Mouse (Mus musculus) midbrain, embryonic 14.5 days (tissue): Measurements from ENCODE around the gene Gm30191. TPM values are rescaled to one million over a fixed set of nuclear protein-coding genes. Genes with fewer than 3 reads are reported as not detected.

Source experiments
- ATAC-seq: fragments of 200-750 bp; cut with Nextera tagmentation; 2 replicates; pipeline ENCODE4 v1.8.0; 2017; ENCODE audit warnings: moderate number of reproducible peaks, moderate library complexity; ENCODE audit not compliant: low FRiP score, low TSS enrichment
- DNase-seq: peaks from one replicate; pipeline ENCODE4 v3.0.0-alpha.2; 2015
- H3K27ac ChIP-seq: fragments of 300-500 bp; sonication (generic); replicated peaks from 2 replicates; pipeline ENCODE4 v1.5.1; 2014; ENCODE audit warnings: mild to moderate bottlenecking, low read depth, low read length, moderate library complexity
- H3K27me3 ChIP-seq: fragments of 300-500 bp; sonication (generic); 2 replicates; pipeline ENCODE4 v1.6.1; 2014; ENCODE audit warnings: low read length, control low read depth, mixed read lengths; ENCODE audit not compliant: control insufficient read depth, insufficient read depth
- H3K36me3 ChIP-seq: fragments of 300-500 bp; sonication (generic); 2 replicates; pipeline ENCODE4 v1.6.1; 2014; ENCODE audit warnings: low read length, control low read depth; ENCODE audit not compliant: control insufficient read depth, insufficient read depth
- H3K4me1 ChIP-seq: fragments of 300-500 bp; sonication (generic); 2 replicates; pipeline ENCODE4 v1.6.1; 2014; ENCODE audit warnings: mild to moderate bottlenecking, antibody characterized with exemption, low read length, control low read depth; ENCODE audit not compliant: control insufficient read depth, insufficient read depth
- H3K4me2 ChIP-seq: fragments of 300-500 bp; sonication (generic); 2 replicates; pipeline ENCODE4 v1.6.1; 2014; ENCODE audit warnings: mild to moderate bottlenecking, low read length, moderate library complexity
- H3K4me3 ChIP-seq: fragments of 300-500 bp; sonication (generic); replicated peaks from 2 replicates; pipeline ENCODE4 v1.5.1; 2014; ENCODE audit warnings: low read depth, low read length
- H3K9ac ChIP-seq: fragments of 300-500 bp; sonication (generic); replicated peaks from 2 replicates; pipeline ENCODE4 v1.6.1; 2014; ENCODE audit warnings: mild to moderate bottlenecking, low read length, moderate library complexity
- H3K9me3 ChIP-seq: fragments of 300-500 bp; sonication (generic); 2 replicates; pipeline ENCODE4 v1.6.1; 2016; ENCODE audit warnings: low read length, control low read depth, mixed read lengths; ENCODE audit not compliant: control insufficient read depth
- WGBS: fragments of 180-500 bp; shearing (Covaris S2); extraction: QIAGEN DNeasy Blood & Tissue Kit; methylation state at CpG from one replicate; pipeline ENCODE4 v1.1.7; 2014; 5-methylcytosine and 5-hydroxymethylcytosine counted together
- polyA plus RNA-seq: library from polyadenylated mRNA; unstranded; fragments of >200 nt; fragmentation: Nextera tagmentation; extraction: Ambion mirVana; gene quantifications from 2 replicates; pipeline ENCODE4 v1.2.1, GENCODE M21; 2014

Gm30191 gene
- 0.49 TPM in 1 of 2 replicates, not detected in the other for polyA plus RNA-seq

GRCm38 (mm10) chr4:134246719-134247258 lies at the start of gene Gm30191:
Gm30191 (plus strand) TSS chr4:134246935.
- ATAC-seq, result no peak
- Histone ChIP-seq H3K9ac (peak within 1 kb of the TSS; percentile 47; the same call in 1 of the 2 replicates), H3K4me2 (peak within 1 kb of the TSS; percentile 94), H3K27me3 (peaks cover 36% of the 10 kb centered on the region), H3K27ac (no peak within 1 kb of the TSS), H3K4me3 (peak within 1 kb of the TSS; percentile 80), H3K4me1 (peaks cover 35% of the 10 kb centered on the region), H3K9me3 (no peaks in the 10 kb centered on the region), H3K36me3 (no peaks in the 10 kb centered on the region)
- 77% methylated on average over 7 of the region's 7 CpGs for WGBS
- no peak for DNase-seq

- H3K27ac ChIP-seq, result no peak overlapping the region
- H3K36me3 ChIP-seq, result no peaks in the 10 kb centered on the region
- H3K4me3 ChIP-seq, result no peak overlapping the region
- H3K9ac ChIP-seq, result no peak overlapping the region
- no peaks in the 10 kb centered on the region for H3K27me3 ChIP-seq
- 83% methylated on average over 2 of the region's 2 CpGs for WGBS
- H3K9me3 ChIP-seq, result no peaks in the 10 kb centered on the region
- ATAC-seq (no peak), DNase-seq (no peak)
- H3K4me2 ChIP-seq, result no peak overlapping the region
- H3K4me1 ChIP-seq, result no peaks in the 10 kb centered on the region
These were observed 47.4 kb upstream of the Gm30191 start for GRCm38 (mm10) chr4:134199371-134199770.

GRCm38 (mm10) chr4:134202904-134203303 lies 43.8 kb upstream of the Gm30191 start, which contains the start of gene Gm7534:
Gm7534 (minus strand) TSS chr4:134203004.
- Histone ChIP-seq H3K4me3 (no peak within 1 kb of the TSS), H3K36me3 (no peaks in the 10 kb centered on the region), H3K27ac (no peak within 1 kb of the TSS), H3K4me2 (no peak within 1 kb of the TSS), H3K9ac (no peak within 1 kb of the TSS), H3K27me3 (no peaks in the 10 kb centered on the region), H3K9me3 (no peaks in the 10 kb centered on the region), H3K4me1 (no peaks in the 10 kb centered on the region)
- WGBS, result 92% methylated on average over 4 of the region's 4 CpGs
- no peak for ATAC-seq
- DNase-seq, result no peak

- Histone ChIP-seq H3K4me2 (no peak overlapping the region), H3K9ac (no peak overlapping the region), H3K27ac (no peak overlapping the region), H3K4me3 (no peak overlapping the region), H3K36me3 (no peaks in the 10 kb centered on the region), H3K4me1 (no peaks in the 10 kb centered on the region), H3K9me3 (no peaks in the 10 kb centered on the region), H3K27me3 (no peaks in the 10 kb centered on the region)
- DNase-seq (no peak), ATAC-seq (no peak)
- 91% methylated on average over 17 of the region's 17 CpGs for WGBS
These were observed 43.3 kb upstream of the Gm30191 start for GRCm38 (mm10) chr4:134203340-134203896.

GRCm38 (mm10) chr4:134206488-134207053 lies 40.2 kb upstream of the Gm30191 start:
- Histone ChIP-seq H3K4me1 (no peaks in the 10 kb centered on the region), H3K9me3 (no peaks in the 10 kb centered on the region), H3K4me2 (no peak overlapping the region), H3K36me3 (no peaks in the 10 kb centered on the region), H3K27ac (no peak overlapping the region), H3K4me3 (no peak overlapping the region), H3K27me3 (no peaks in the 10 kb centered on the region), H3K9ac (no peak overlapping the region)
- ATAC-seq (no peak), DNase-seq (no peak)
- 73% methylated on average over 6 of the region's 6 CpGs for WGBS

- H3K9ac ChIP-seq, result no peak overlapping the region
- H3K36me3 ChIP-seq, result no peaks in the 10 kb centered on the region
- no peaks in the 10 kb centered on the region for H3K4me1 ChIP-seq
- no peak for DNase-seq
- 65% methylated on average over 11 of the region's 11 CpGs for WGBS
- H3K4me3 ChIP-seq, result no peak overlapping the region
- no peaks in the 10 kb centered on the region for H3K27me3 ChIP-seq
- H3K4me2 ChIP-seq, result no peak overlapping the region
- no peak for ATAC-seq
- no peaks in the 10 kb centered on the region for H3K9me3 ChIP-seq
- no peak overlapping the region for H3K27ac ChIP-seq
These were observed 23.7 kb upstream of the Gm30191 start for GRCm38 (mm10) chr4:134222793-134223600.

- DNase-seq (peak; percentile 25), ATAC-seq (no peak)
- Histone ChIP-seq H3K4me2 (no peak within 1 kb of the TSS), H3K36me3 (no peaks in the 10 kb centered on the region), H3K4me3 (no peak within 1 kb of the TSS), H3K9ac (no peak within 1 kb of the TSS), H3K27ac (no peak within 1 kb of the TSS), H3K4me1 (no peaks in the 10 kb centered on the region), H3K9me3 (no peaks in the 10 kb centered on the region), H3K27me3 (no peaks in the 10 kb centered on the region)
- WGBS, result 70% methylated on average over 8 of the region's 8 CpGs
These were observed 19.5 kb upstream of the Gm30191 start, which contains the start of gene Catsper4 for GRCm38 (mm10) chr4:134227194-134227593. Catsper4 (minus strand) TSS chr4:134227383.

- no peak for DNase-seq
- Histone ChIP-seq H3K9me3 (no peaks in the 10 kb centered on the region), H3K27ac (no peak overlapping the region), H3K27me3 (no peaks in the 10 kb centered on the region), H3K9ac (no peak overlapping the region), H3K4me1 (no peaks in the 10 kb centered on the region), H3K36me3 (no peaks in the 10 kb centered on the region), H3K4me3 (no peak overlapping the region), H3K4me2 (no peak overlapping the region)
- no peak for ATAC-seq
- 41% methylated on average over 8 of the region's 8 CpGs for WGBS
These were observed 16.3 kb upstream of the Gm30191 start for GRCm38 (mm10) chr4:134230431-134230830.
